Mouse (Mus musculus) testis, postnatal 14 days (tissue): ENCODE measurements at regions not wholly inside any gene's neighbourhood (a gene's known extent, or its start where the extent isn't known, plus 50 kb on each side); places are given as distances from the start of the nearest gene placed in this dataset.
"Not testable (repeated sequence)": the region's sequence is repeated elsewhere in the genome, so short reads cannot be mapped to it uniquely, and the experiment has no call there.

ENCODE experiments used
- DNase-seq: peaks from one replicate; pipeline ENCODE4 v3.0.0; 2021; ENCODE audit warnings: low spot score

GRCm38 (mm10) chr14:53800508-53801136 lies 453.3 kb downstream of the Dad1 start:
- DNase-seq = no peak

DNA sequence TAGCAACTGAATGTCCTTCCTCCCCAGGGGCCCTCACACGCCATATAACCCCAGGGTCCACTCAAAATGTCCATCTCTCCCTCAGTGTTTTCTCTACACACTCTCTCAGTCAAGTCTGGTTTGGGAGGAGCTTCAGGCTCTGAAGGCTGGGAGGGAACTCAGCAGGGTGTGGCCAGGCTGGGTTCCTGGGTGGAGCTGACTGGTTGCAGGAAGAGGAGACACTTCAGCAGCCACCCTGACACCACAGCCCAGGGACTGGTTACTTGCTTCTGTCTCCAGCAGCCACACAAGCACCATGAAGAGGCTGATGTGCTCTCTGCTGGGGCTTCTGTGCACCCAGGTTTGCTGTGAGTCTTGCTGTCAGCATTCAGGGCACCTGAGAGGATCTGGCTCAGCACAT lies 458.7 kb downstream of the Dad1 start:
- DNase-seq = not testable (repeated sequence)

DNA sequence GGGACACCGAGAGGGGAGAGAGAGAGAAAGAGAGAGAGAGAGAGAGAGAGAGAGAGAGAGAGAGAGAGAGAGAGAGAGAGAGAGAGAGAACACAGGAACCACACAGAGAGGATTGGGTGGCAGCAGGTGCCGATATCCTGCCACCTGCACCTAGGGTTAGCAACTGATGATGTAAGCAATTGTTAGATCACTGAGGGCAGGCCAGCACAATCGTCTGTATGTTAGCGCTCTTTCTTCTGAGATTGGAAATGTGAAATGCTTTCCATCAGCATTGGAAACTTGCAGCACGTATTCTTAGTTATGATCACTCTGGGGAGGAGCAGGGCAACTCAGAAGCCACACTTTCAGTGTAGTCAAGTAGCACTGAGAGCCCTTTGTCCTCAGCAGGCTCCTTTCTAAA lies 459.4 kb downstream of the Dad1 start:
- DNase-seq = no peak

DNA sequence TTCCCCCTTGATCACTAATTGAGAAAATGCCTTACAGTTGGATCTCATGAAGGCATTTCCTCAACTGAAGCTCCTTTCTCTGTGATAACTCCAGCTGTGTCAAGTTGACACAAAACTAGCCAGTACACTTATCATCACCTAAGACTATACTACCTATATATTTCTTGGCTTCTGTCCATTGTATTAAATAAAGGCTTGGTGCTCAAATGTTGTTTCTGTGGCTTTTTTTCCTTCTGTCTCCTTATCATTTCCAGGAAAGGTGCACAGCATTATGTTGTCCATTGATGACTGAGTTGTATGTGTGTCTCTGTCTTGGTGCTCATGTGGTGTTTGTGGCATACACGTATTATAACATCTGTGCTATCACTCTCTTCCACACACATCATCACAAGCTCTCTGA lies 461.5 kb downstream of the Dad1 start:
- not testable (repeated sequence) for DNase-seq

- DNase-seq = not testable (repeated sequence)
These were observed 468.4 kb downstream of the Dad1 start for GRCm38 (mm10) chr14:53785547-53785946.

GRCm38 (mm10) chr14:53777375-53777774 lies 476.5 kb downstream of the Dad1 start:
- DNase-seq = no peak

DNA sequence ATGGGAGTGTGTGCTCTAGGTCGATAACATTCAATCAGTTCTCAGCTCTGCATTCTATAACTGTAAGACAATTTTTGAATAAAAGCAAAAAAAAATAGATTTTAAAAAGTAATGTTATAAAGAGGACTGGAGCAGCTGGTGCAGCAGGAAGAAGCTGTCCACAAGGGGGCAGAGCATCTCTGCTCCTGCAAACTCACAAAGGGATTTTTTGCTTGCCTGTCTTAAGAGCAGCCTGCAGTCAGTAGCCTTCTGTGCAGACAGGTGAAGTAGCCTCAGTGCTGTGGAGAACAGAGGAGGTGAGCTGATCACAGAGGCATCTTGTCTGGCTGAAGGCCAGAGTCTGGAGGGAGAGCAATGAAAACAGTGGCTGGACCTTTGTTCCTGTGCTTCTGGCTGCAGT lies 477.2 kb downstream of the Dad1 start:
- DNase-seq = not testable (repeated sequence)

- DNase-seq = not testable (repeated sequence)
These were observed 487.4 kb downstream of the Dad1 start for GRCm38 (mm10) chr14:53766501-53766900.

- not testable (repeated sequence) for DNase-seq
These were observed 488.0 kb downstream of the Dad1 start for GRCm38 (mm10) chr14:53765918-53766317.

DNA sequence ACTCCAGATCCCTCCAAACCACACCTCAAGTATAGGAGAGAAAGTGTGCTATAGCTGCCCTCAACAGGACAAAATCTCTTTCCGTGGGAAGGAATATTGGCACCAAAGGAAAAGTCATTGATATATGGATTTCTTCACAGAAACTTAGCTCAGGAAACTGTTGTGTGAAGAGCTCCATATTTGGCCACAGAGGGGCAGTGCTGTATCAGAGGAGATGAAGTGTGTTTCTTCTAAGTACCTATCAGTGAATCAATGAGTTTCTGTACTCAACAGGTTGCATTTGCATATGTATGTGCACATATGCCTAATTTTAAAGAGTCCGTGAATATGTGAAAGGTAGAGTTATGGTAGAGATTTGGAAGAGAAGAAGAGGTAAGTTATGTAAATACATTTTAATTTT lies 493.3 kb downstream of the Dad1 start:
- DNase-seq = not testable (repeated sequence)

- DNase-seq = not testable (repeated sequence)
These were observed 496.1 kb downstream of the Dad1 start for GRCm38 (mm10) chr14:53757782-53758181.

DNA sequence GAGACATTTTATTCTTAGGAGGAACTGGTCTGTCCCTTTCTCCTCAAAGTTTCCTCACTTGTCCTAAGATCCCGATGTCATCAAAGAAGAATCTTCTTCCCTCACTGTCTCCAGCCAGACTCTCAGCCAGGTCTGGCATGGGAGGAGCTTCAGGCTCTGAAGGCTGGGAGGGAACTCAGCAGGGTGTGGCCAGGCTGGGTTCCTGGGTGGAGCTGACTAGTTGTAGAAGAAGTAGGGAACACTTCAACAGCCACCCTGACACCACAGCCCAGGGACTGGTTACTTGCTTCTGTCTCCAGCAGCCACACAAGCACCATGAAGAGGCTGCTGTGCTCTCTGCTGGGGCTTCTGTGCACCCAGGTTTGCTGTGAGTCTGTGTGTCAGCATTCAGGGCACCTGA lies 496.8 kb downstream of the Dad1 start:
- not testable (repeated sequence) for DNase-seq

DNA sequence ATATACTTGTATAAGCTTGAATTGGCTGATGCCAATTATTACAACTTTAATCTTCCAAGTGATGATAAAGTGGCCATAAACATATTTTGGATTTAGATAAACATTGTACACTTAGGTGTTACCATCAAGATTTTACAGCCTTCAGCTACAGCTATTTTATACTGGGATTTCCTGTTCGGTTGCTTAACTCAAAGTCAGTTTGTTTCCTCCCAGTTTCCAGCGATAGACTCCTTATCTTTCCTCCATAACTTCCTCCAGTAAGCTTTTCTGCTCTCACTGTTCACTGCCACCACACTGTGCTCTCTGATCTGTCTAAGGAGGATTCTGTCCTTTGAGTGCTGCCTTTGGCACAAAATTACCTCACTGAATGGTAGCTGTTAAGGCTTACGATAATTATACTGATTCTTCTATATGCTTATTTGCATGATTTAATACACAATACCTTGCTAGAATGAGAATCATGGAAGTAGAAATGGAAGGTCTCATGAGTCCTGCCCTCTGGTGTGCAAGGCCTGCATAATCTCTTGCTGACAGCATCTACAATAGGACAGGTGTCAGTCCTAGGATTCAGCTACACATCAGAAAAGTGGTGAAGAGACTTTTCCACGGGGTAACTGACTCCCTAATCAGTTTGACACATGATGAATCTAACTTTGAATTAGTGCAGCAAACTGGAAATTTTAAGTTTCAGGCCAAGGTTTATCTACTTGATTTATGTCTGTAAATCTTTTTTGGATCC lies 503.0 kb downstream of the Dad1 start:
- DNase-seq = no peak

GRCm38 (mm10) chr14:53743552-53743951 lies 510.4 kb downstream of the Dad1 start:
- not testable (repeated sequence) for DNase-seq

DNA sequence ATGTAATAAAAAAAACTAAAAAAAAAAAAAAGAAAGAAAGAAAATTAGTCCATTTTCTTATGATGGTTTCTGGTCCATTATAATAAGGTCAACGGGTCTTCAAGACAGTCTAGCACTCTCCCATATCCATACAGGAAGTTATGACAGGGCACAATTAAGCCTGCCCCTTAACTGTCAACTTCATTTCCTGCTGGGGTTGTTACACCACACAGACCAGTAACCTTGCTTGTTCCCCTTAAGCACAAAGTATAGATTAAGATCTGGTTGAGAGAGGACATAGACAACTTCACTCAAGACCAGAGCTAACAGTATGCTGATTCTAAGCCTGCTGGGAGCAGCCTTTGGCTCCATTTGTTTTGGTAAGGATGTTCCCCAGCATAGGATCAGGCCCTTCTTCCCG lies 511.0 kb downstream of the Dad1 start:
- not testable (repeated sequence) for DNase-seq

GRCm38 (mm10) chr14:53741246-53741645 lies 512.7 kb downstream of the Dad1 start:
- DNase-seq = not testable (repeated sequence)

DNA sequence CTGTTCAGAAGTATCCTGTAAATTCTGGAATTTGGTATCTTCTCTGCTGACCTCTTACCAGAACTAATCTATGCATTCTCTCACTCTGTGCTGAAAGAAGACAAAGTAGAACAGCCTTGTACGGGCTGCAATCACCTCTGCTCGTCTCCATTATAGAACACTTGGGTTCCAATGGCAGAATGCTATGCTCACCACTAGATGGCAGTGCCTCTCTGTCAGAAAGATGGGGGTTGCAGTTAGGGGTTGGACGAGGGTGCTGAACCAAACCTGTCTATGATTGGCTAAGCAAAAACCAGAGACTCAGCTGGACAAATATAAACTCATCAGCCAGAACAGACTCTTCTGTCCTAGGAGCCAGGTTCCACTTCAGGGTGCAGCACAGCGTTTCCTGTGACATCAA lies 515.9 kb downstream of the Dad1 start:
- DNase-seq = not testable (repeated sequence)

GRCm38 (mm10) chr14:53736274-53736673 lies 517.6 kb downstream of the Dad1 start:
- DNase-seq = not testable (repeated sequence)

- not testable (repeated sequence) for DNase-seq
These were observed 522.3 kb downstream of the Dad1 start for GRCm38 (mm10) chr14:53731600-53731999.

- DNase-seq = not testable (repeated sequence)
These were observed 524.0 kb downstream of the Dad1 start for GRCm38 (mm10) chr14:53729877-53730276.

GRCm38 (mm10) chr14:53729149-53729548 lies 524.8 kb downstream of the Dad1 start:
- not testable (repeated sequence) for DNase-seq

DNA sequence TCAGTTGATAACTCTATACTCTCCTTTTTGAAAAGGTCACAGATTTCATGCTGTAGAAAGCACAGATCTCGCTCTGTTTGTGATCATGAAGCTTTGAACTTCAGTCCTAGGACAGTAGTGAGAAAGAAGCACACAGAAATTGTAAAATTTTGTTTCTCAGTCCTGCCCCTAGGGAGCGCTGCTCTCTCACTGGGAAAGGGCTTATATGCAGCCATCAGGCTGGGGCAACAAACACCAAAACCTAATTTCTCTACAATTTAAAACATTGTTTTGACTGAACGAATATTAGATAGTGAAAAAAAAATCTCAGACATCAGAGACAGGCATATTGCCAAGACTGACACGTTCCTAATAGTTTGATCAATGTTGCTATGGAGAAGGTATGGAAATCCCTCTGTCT lies 527.0 kb downstream of the Dad1 start:
- DNase-seq = not testable (repeated sequence)

- not testable (repeated sequence) for DNase-seq
These were observed 530.3 kb downstream of the Dad1 start for GRCm38 (mm10) chr14:53723611-53724010.
